Mouse (Mus musculus) myocyte (in vitro differentiated cells): ENCODE data around the gene Pecam1.

ENCODE experiments used
- MAX ChIP-seq: IDR thresholded peaks from one replicate; pipeline ENCODE4 v1.6.1; 2011; ENCODE audit warnings: low read depth, mild to moderate bottlenecking, control low read depth
- MYOD1 ChIP-seq, 3 experiments: IDR thresholded peaks; one replicate each; pipeline ENCODE4 v1.6.1; 2011; ENCODE audit warnings: control low read depth in 2 of 3, low read depth in 2 of 3, mild to moderate bottlenecking in 2 of 3, moderate library complexity in 1 of 3; ENCODE audit not compliant: insufficient read length in 2 of 3, control insufficient read depth in 1 of 3
- POLR2A ChIP-seq: IDR thresholded peaks from one replicate; pipeline ENCODE4 v1.6.1; 2011; ENCODE audit warnings: low read depth, mild to moderate bottlenecking, control low read depth, moderate library complexity; ENCODE audit not compliant: insufficient read length
- POLR2AphosphoS2 ChIP-seq: IDR thresholded peaks from one replicate; pipeline ENCODE4 v1.6.1; 2011; ENCODE audit warnings: low read depth, control low read depth; ENCODE audit not compliant: insufficient read length
- SRF ChIP-seq: IDR thresholded peaks from one replicate; pipeline ENCODE4 v1.6.1; 2011; ENCODE audit warnings: low read depth; ENCODE audit not compliant: control insufficient read depth, insufficient read length
- TCF12 ChIP-seq: IDR thresholded peaks from one replicate; pipeline ENCODE4 v1.6.1; 2011; ENCODE audit warnings: mild to moderate bottlenecking, control low read depth; ENCODE audit not compliant: poor library complexity, insufficient read depth, severe bottlenecking

DNA sequence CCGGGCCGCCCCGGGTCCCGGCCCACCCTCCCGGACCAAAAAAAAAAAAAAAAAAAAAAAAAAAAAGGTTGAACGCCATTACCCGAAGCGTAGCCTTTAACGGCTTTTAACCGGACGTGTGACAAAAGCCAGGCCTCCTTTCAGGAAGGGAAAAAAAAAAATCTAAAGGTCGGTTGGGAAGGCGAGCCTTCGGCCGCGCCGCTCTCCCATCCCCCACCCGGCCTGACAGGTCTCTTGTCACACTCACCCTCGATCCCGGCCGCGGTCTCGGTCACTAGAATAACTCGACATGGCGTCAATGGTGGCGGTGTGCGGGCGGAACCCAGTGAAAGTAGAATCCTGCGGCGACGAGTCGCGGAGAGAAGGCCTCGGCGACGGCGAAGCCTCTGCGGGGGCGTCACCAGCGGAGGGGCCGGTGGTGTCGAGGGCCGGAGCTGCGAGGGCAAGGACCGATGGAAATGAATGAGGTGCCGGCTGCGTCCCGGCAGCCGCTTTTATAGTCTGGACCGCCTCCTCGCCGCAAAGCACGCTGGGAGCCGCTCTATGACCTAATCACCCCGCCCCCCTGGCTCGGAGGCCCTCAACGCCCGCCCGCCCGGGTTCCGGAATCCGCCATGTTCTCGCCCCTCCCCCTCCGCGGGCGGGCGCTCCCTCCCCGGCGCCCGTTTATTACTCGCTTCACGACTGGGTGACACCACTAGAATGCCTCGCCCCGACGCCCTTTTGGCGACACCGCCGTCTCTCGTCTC, 37.8 kb upstream of the Pecam1 start:
- TF ChIP-seq POLR2AphosphoS2, result peak; percentile 99
- TF ChIP-seq MYOD1 (IDR thresholded peaks at IDR 0.05; ENCODE audit: control insufficient read depth in 1 of 3, insufficient read length in 2 of 3, low read depth in 2 of 3), result peak in 1 of 3 experiments; percentile 7
- peak; percentile 96 for TF ChIP-seq POLR2A
- TF ChIP-seq MAX, result no peak
- no peak for TF ChIP-seq SRF
- TF ChIP-seq TCF12, result no peak
